8 mouse cellular contexts compared by ENCODE assay signal in genomic region chr10:122448717-122449611, GRCm38 (mm10). TPM values are rescaled to one million over a fixed set of nuclear protein-coding genes. Genes with fewer than 3 reads are reported as not detected.
DNase-seq lines count a peak whose midpoint lies in the region; ATAC-seq and TF ChIP-seq lines count a peak whose summit lies in the region.

No protein-coding gene starts in this region.

- H3K9ac ChIP-seq in kidney, postnatal 0 days (ENCODE audit: low read depth, low read length): peak overlapping the region; percentile 23; the same call in 1 of the 2 replicates

- H3K4me2 ChIP-seq in kidney, postnatal 0 days (ENCODE audit: low read length): peak overlapping the region; percentile 59

- TF ChIP-seq POLR2A in thymus, adult 2 months (IDR thresholded peaks at IDR 0.05; ENCODE audit: control insufficient read depth, extremely low read depth, insufficient read depth, low read length, poor library complexity): 0 out of 2 replicates have a peak, but pooled peaks have one; percentile 21

- H3K36me3 ChIP-seq in thymus, adult 2 months (ENCODE audit: control insufficient read depth, insufficient read depth, low read length): no peaks in the 10 kb centered on the region
- H3K36me3 ChIP-seq in heart, embryonic 10.5 days: no peaks in the 10 kb centered on the region
- no peaks in the 10 kb centered on the region for H3K36me3 ChIP-seq in kidney, postnatal 0 days (ENCODE audit: insufficient read depth, low read length)

- H3K9me3 ChIP-seq in heart, embryonic 10.5 days: no peaks in the 10 kb centered on the region
- H3K9me3 ChIP-seq in kidney, postnatal 0 days (replicated peaks; ENCODE audit: low read length): no peaks in the 10 kb centered on the region

- ATAC-seq in kidney, postnatal 0 days (replicated peaks; ENCODE audit: low FRiP score, low read depth): 0 out of 2 replicates have a peak, but pooled peaks have one; percentile 17

- H3K4me3 ChIP-seq in thymus, adult 2 months (ENCODE audit: control insufficient read depth, insufficient read depth, low read length): peak overlapping the region; percentile 8
- H3K4me3 ChIP-seq in heart, embryonic 10.5 days: peak overlapping the region; percentile 68
- H3K4me3 ChIP-seq in kidney, postnatal 0 days (replicated peaks; ENCODE audit: low read depth, low read length): peak overlapping the region; percentile 47

- DNase-seq in thymus, adult 2 months: no peak
- DNase-seq in thymus, postnatal 25 days: no peak
- peak; percentile 61 for DNase-seq in embryo, embryonic 10 days (ENCODE audit: low spot score)
- no peak for DNase-seq in heart, embryonic 10.5 days (ENCODE audit: low spot score)
- DNase-seq in kidney, postnatal 0 days (ENCODE audit: low spot score): peak; percentile 39
- DNase-seq in lung, postnatal 10 days: peak; percentile 12
- peak; percentile 38 to 55 for DNase-seq in right cerebral cortex, postnatal 10 days (ENCODE audit: low spot score in 2 of 2)
- no peak for DNase-seq in spleen, adult 12 weeks (ENCODE audit: low spot score)

- H3K27me3 ChIP-seq in thymus, adult 2 months (ENCODE audit: control insufficient read depth, insufficient read depth, low read length): peaks cover 14% of the 10 kb centered on the region
- H3K27me3 ChIP-seq in heart, embryonic 10.5 days (ENCODE audit: insufficient read depth, poor library complexity, severe bottlenecking): peaks cover 45% of the 10 kb centered on the region
- H3K27me3 ChIP-seq in kidney, postnatal 0 days (ENCODE audit: insufficient read depth, low read length): peaks cover 20% of the 10 kb centered on the region

- 2% methylated on average over 70 of the region's 70 CpGs for WGBS in thymus, adult 2 months
- 2% methylated on average over 70 of the region's 70 CpGs for WGBS in heart, embryonic 10.5 days
- under 1% methylated on average over 70 of the region's 70 CpGs for WGBS in kidney, postnatal 0 days

- H3K4me1 ChIP-seq in thymus, adult 2 months (replicated peaks; ENCODE audit: control insufficient read depth, insufficient read depth, low read length): no peaks in the 10 kb centered on the region; the same call in 1 of the 2 replicates
- H3K4me1 ChIP-seq in heart, embryonic 10.5 days: peaks cover 17% of the 10 kb centered on the region
- H3K4me1 ChIP-seq in kidney, postnatal 0 days (replicated peaks; ENCODE audit: insufficient read depth, low read length): peaks cover 6% of the 10 kb centered on the region; the same call in 1 of the 2 replicates

- no peak for TF ChIP-seq CTCF in thymus, adult 2 months (IDR thresholded peaks at IDR 0.05; ENCODE audit: borderline replicate concordance, control insufficient read depth, extremely low read depth, insufficient read depth, low read length, poor library complexity)
- TF ChIP-seq CTCF in kidney, postnatal 0 days (IDR thresholded peaks at IDR 0.05; ENCODE audit: low read depth): peak; percentile 16

- H3K27ac ChIP-seq in thymus, adult 2 months (ENCODE audit: control insufficient read depth, insufficient read depth, low read length): no peak overlapping the region
- no peak overlapping the region for H3K27ac ChIP-seq in heart, embryonic 10.5 days
- no peak overlapping the region for H3K27ac ChIP-seq in kidney, postnatal 0 days

RNA-seq across cellular contexts. Expression of gene Avpr1a, which starts 0.7 kb away (rescaled TPM):
- 1.2 TPM in 2 replicates for polyA plus RNA-seq in thymus, adult 2 months (2012; rRNA removed)
- 0.09 TPM in 1 of 2 replicates, not detected in the other for polyA plus RNA-seq in heart, embryonic 10.5 days (2016; fragmentation: Nextera tagmentation; extraction: Ambion mirVana)
- polyA plus RNA-seq in kidney, postnatal 0 days (2015; fragmentation: Nextera tagmentation; extraction: Ambion mirVana): 7.8 and 8.5 TPM in 2 replicates

Comparison
In these comparisons a context has a peak if more than half of its experiments do, and no peak if none do; other contexts are left out.
1. DNase-seq: peak in embryo, embryonic 10 days (single experiment), kidney, postnatal 0 days (single experiment), lung, postnatal 10 days (single experiment) and right cerebral cortex, postnatal 10 days (2 of 2); none in thymus, adult 2 months (single experiment), thymus, postnatal 25 days (single experiment), heart, embryonic 10.5 days (single experiment) and spleen, adult 12 weeks (single experiment).
2. H3K4me3 ChIP-seq: peak in every context shown above with its lines; median percentile 68 in heart, embryonic 10.5 days; 47 in kidney, postnatal 0 days; 8 in thymus, adult 2 months.